Mouse (Mus musculus): ENCODE data around the gene Msi1.

Msi1 gene

DNA sequence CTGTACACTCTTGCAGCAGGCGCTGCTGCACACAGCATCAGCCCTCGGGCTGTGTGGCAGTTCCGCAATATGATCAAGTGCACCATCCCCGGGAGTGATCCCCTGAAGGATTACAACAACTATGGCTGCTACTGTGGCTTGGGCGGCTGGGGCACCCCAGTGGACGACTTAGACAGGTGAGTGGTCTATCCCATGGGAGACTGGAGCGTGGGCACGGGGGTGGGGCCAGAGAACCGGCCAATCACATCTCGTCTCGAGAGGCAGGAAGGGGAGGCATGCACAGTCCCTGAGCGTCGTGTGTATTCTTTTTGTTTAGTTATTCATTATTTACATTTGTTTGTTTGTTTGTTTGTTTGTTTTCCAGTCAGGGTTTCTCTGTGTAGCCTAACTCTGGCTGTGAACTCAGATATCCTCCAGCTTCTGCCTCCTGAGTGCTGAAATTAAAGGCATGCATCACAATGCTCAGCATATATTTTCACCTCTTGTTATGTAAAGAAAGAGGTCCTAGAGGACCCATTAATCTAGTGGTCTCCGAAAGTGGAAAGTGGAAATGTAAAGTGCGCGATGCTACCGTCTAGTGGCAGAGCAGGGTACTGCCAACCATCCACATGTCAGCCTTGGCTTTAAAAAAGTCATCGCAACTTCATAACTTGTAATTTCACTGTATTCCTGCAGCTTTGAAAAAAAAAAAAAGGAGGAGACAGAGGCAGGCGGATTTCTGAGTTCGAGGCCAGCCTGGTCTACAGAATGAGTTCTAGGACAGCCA lies 41.5 kb downstream of the Msi1 start:
- DNase-seq = no peak

DNA sequence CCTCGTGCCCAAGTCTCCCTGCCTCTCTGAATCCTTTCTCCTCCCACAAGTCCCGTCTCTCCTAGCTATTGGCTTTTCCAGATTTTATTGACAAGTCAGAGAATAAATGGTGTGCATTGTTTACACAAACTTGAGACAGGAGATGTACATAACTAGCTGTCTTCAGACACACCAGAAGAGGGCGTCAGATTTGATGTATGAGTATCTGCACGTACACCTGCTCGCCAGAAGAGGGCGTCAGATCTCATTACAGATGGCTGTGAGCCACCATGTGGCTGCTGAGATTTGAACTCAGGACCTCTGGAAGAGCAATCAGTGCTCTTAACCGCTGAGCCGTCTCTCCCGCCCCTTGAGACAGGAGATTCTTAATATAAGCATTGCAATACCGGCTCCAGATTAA lies 43.8 kb downstream of the Msi1 start:
- no peak for DNase-seq

GRCm38 (mm10) chr5:115474174-115474828 lies 44.9 kb downstream of the Msi1 start:
- no peak for DNase-seq

DNA sequence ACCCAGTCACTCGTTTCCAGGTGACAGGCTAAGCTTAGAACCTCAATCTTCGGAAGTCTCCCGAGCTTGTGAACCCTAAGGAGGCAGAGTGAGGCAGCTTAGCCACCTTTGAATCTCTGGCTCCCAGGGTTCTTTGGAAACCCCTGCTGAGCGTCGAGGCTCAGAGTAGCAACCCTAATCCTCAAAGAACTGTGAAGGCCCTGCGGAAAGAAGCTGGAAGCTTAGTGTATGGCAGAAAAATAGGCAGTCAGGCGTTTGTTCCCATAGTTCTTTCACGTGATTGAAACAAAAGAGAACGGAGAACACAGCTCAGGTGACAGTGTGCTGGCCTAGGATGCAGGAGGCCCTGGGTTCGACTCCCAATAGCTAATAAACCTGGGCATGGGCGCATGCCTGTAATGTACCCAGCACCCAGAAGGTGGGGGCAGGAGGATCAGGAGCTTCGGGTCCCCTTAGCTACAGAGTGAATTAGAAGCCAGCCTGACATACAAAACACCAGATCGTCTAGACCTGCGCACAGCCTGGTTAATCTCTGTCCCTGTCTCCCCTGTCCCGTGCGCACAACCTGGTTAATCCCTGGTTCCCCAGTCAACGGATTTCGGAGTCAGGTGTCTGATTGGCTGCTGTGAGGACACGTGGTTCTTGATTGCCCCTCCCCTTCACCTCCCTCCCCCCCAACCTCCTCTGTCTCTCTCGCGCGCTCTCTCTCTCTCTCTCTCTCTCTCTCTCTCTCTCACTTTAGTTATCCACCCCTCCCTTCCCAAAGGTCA lies 46.1 kb downstream of the Msi1 start:
- DNase-seq = peak; percentile 60

GRCm38 (mm10) chr5:115476107-115476727 lies 46.8 kb downstream of the Msi1 start:
- DNase-seq = peak; percentile 35

GRCm38 (mm10) chr5:115479561-115479960 lies 50.2 kb downstream of the Msi1 start:
- DNase-seq = no peak

DNA sequence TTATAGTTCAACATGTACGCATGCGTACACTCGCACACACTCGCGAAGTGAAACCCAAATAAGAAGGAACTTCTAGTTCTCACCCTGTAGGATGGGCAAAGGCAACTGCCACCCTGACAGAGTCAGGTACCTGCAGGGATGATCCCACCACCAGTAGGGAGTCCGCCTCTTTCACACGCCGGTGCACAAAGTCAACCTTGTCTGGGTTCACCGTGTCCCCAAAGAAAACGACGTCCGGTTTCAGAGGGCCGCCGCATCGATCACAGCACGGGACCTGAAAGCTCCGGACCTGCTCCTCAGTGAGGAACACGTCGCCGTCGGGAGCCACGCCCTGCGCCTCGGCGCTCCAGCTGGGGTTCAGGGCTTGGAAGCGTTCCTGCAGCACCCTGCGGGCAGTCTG lies 50.7 kb downstream of the Msi1 start:
- DNase-seq = peak; percentile 61

GRCm38 (mm10) chr5:115482390-115483265 lies 53.2 kb downstream of the Msi1 start:
- peak; percentile 53 for DNase-seq

DNA sequence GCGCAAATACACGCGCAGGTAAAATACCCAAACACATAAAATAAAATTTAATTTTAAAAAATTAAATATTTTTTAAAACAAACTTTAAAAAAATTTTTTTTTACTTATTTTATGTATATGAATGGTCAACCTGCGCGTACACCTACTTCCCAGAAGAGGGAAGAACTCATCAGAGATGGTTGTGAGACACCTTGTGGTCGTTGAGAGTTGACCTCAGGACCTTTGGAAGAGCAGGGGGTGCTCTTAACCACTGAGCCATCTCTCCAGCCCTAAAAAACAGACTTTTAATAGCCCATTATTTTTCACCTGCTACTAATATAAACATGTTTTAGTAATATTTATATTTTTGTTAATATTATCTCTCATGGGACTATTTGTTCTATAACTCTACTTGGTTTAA lies 54.0 kb downstream of the Msi1 start:
- no peak for DNase-seq

DNA sequence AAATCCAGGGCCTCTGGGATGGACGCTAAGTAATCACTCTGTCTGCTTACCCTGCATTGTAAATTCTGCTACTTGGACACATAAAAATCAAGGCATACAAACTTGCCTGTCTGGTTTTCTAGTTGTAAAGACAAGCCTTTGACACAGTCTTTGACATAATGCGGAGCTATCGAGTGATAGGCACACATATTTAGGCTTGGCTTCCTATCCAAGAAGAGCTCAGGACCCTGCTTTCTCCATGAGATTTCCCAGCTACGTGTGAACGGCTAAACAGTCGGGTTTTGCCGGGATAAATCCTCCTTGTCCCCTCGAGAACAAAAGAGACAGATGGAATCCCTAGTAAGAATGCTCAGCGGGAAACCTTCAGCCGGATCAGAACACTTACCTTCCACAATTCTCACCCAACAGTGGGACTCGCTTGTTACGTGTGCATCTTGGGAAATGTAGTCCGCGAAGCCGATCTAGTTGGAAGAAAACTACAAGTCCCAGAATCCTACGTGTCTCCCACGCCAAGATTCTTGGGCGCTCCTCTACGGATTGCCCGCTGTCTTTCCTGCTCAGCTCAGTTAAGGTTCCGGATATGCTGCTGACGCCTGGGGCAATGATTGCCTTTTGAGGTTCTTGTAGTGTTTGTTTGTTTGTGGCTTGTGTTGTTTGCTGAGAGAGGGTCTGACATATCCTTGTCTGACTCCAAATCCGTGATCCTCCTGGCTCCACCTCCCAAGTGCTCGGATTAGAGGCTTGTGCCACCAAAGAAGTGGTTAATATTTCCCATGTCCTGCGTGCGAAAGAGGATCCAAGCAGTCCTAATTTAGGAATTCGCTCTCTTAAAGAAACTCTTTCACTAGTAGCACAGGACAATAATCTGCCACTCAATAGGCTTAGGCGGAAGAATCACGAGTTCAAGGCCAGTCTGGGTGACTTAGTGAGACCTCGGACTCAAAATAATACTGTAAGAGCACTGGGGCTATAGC lies 54.8 kb downstream of the Msi1 start, which contains the start of gene Sirt4:
TSS of gene Sirt4 (minus strand) at position 779 of the 974 bp plus-strand sequence.
- peak; percentile 92 for DNase-seq

- DNase-seq = peak; percentile 55
Observed at GRCm38 (mm10) chr5:115484996-115485395, 55.6 kb downstream of the Msi1 start.

- no peak for DNase-seq
Observed at GRCm38 (mm10) chr5:115485489-115486205, 56.2 kb downstream of the Msi1 start.

DNA sequence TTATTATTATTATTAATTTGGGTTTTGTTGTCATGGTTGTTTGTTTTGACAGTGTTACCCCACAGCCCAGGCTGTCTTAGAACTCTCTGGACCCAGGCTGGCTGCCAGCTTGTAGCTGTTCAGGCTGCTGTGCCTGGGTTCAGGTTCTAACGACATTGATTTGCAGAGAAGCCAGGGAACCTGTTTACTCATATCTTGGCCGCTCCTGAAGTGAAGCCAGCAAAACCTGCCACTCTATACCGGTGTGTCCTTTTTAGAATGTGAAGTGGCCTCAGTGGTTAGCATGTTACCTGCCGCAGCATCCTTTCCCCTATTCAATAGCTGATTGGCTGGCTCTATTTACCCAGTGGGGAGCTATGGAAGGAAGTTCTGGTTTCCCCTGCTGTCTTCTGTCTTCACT lies 57.3 kb downstream of the Msi1 start:
- DNase-seq = peak; percentile 61

GRCm38 (mm10) chr5:115487353-115487752 lies 58.0 kb downstream of the Msi1 start:
- DNase-seq = no peak

- DNase-seq = no peak
Observed at GRCm38 (mm10) chr5:115487942-115488580, 58.7 kb downstream of the Msi1 start.

DNA sequence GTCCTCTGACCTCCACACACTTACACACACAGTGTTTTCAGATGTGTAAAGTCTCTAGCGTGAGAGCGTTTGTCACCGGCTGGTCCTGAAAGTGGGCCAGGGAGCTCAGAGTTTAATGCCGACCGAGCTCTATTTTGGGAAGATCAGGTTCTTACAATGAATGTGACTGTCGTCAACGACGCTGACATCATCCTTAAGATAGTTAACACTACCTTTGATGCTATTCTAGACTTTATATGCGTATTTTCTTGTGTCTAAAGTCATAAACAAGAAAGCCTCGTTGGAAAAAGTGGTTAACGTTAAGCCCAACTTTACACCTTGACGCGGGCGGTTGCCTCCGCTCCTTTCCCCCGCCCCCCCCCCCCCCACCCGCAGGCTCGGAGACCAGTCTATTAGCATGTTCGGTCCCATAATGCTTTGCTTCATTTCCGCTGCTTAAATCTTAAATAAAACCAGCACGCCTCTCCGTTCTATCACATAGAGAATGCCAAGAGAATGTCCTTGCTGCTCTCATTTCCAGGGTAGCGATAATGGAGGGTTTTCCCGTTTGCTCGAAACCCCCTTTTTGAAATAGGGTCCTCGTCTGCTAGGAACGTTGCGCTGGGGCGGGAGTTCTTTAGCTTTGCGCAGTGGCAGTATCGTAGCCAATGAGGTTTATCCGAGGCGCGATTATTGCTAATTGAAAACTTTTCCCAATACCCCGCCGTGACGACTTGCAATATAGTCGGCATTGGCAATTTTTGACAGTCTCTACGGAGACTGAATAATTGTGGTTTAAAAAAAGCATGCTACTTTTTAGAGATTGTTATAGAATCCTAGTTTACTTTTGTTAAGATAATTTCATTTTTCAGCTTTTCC lies 59.7 kb downstream of the Msi1 start:
- peak; percentile 85 for DNase-seq

GRCm38 (mm10) chr5:115489699-115490637 lies 60.6 kb downstream of the Msi1 start:
- peak; percentile 94 for DNase-seq

- DNase-seq = no peak
Observed at GRCm38 (mm10) chr5:115490638-115491000, 61.2 kb downstream of the Msi1 start.

Measured in cerebellum, adult 11-12 months (tissue).